Mouse (Mus musculus) left cerebral cortex, postnatal 36 days (tissue): Measurements from ENCODE around the gene Prph2. TPM values are rescaled to one million over a fixed set of nuclear protein-coding genes. Genes with fewer than 3 reads are reported as not detected.

Experiments
- DNase-seq, 2 experiments: peaks; one replicate each; pipeline ENCODE4 v3.0.0; 2021 to 2022; ENCODE audit warnings: low spot score in 2 of 2, mixed read lengths in 1 of 2
- intact Hi-C: fragments of 180-260 bp; cut with DNase I; formaldehyde crosslinking; loops from one replicate; pipeline ENCODE4 v1.15.1; 2025
- total RNA-seq, 2 experiments: library from RNA; stranded (reverse); gene quantifications; 2 replicates each; pipeline ENCODE4 v1.2.3; 2021

Gene Prph2
- total RNA-seq, 2 experiments from 2014 or later = not detected

GRCm38 (mm10) chr17:46946276-46946675 is 36.0 kb downstream of the Prph2 start:
- no peak for DNase-seq
- intact Hi-C loops = no loop called here

GRCm38 (mm10) chr17:46958045-46958444 is 47.8 kb downstream of the Prph2 start:
- intact Hi-C loops = no loop called here
- DNase-seq = no peak

GRCm38 (mm10) chr17:46960216-46960615 is 50.0 kb downstream of the Prph2 start:
- intact Hi-C loops = no loop called here

GRCm38 (mm10) chr17:46962153-46962552 is 51.9 kb downstream of the Prph2 start:
- intact Hi-C loops = no loop called here
- no peak for DNase-seq

More at GRCm38 (mm10) chr17:46960216-46960615, 50.0 kb downstream of the Prph2 start:
- no peak for DNase-seq

- DNase-seq = no peak
- intact Hi-C loops = no loop called here
Observed at GRCm38 (mm10) chr17:46963186-46963585, 52.9 kb downstream of the Prph2 start.

GRCm38 (mm10) chr17:46966892-46967291 is 56.6 kb downstream of the Prph2 start:
- DNase-seq = no peak
- intact Hi-C loops = no loop called here

- intact Hi-C loops = no loop called here
Observed at GRCm38 (mm10) chr17:46972603-46973002, 62.3 kb downstream of the Prph2 start.

More at GRCm38 (mm10) chr17:46972603-46973002, 62.3 kb downstream of the Prph2 start:
- DNase-seq = no peak

Other genes with a start within 250 kb of the Prph2 start
- gene Rrp36, start 236.1 kb upstream of the Prph2 start, total RNA-seq = 10 to 100 TPM; 14.9 to 16.5 TPM
- gene Mea1, start 231.7 kb upstream of the Prph2 start, total RNA-seq = 100 to 1,000 TPM; 118 to 128 TPM
- 100 to 1,000 TPM; 188 to 234 TPM for gene Klhdc3, start 229.5 kb upstream of the Prph2 start, total RNA-seq
- gene Ppp2r5d, start 205.3 kb upstream of the Prph2 start, total RNA-seq = 10 to 100 TPM; 81.9 to 84.7 TPM
- 10 to 100 TPM; 50.6 to 52.4 TPM for gene Pex6, start 199.0 kb upstream of the Prph2 start, total RNA-seq
- under 1 TPM; 0.52 TPM for gene Gnmt, start 181.3 kb upstream of the Prph2 start, total RNA-seq
- gene Cnpy3, start 158.2 kb upstream of the Prph2 start, total RNA-seq = 10 to 100 TPM; 66.6 TPM
- under 1 TPM; 0.25 to 0.41 TPM for gene Ptcra, start 146.7 kb upstream of the Prph2 start, total RNA-seq
- 1 to 10 TPM; 6.9 to 7.8 TPM for gene 2310039H08Rik, start 137.8 kb upstream of the Prph2 start, total RNA-seq
- 10 to 100 TPM; 40.6 to 46.6 TPM for gene Rpl7l1, start 127.8 kb upstream of the Prph2 start, total RNA-seq
- gene Bicral, start 52.0 kb upstream of the Prph2 start, total RNA-seq = 10 to 100 TPM; 52.7 to 58.5 TPM
- gene Tbcc, start 19.8 kb upstream of the Prph2 start, total RNA-seq = 10 to 100 TPM; 33.4 to 37.6 TPM
- 10 to 100 TPM; 49.9 to 62.8 TPM for gene Ubr2, start 100.1 kb downstream of the Prph2 start, total RNA-seq